Mouse (Mus musculus) midbrain, embryonic 11.5 days (tissue): ENCODE data around the gene Taf6l. TPM values are rescaled to one million over a fixed set of nuclear protein-coding genes. Genes with fewer than 3 reads are reported as not detected.

ENCODE experiments used
- ATAC-seq: fragments of 200-750 bp; cut with Nextera tagmentation; 2 replicates; pipeline ENCODE4 v1.8.0; 2017; ENCODE audit warnings: moderate TSS enrichment, moderate library complexity; ENCODE audit not compliant: low FRiP score
- DNase-seq: peaks from one replicate; pipeline ENCODE4 v3.0.0; 2015; ENCODE audit warnings: low spot score; ENCODE audit errors: missing footprints
- H3K27ac ChIP-seq: fragments of 300-500 bp; sonication (generic); 2 replicates; pipeline ENCODE4 v1.5.1; 2014; ENCODE audit warnings: low read depth, low read length
- H3K27me3 ChIP-seq: fragments of 300-500 bp; sonication (generic); 2 replicates; pipeline ENCODE4 v1.6.1; 2014; ENCODE audit warnings: mild to moderate bottlenecking, low read length, moderate library complexity, mixed read lengths; ENCODE audit not compliant: control insufficient read depth, insufficient read depth
- H3K36me3 ChIP-seq: fragments of 300-500 bp; sonication (generic); 2 replicates; pipeline ENCODE4 v1.6.1; 2014; ENCODE audit warnings: mild to moderate bottlenecking, low read length, moderate library complexity, mixed read lengths; ENCODE audit not compliant: control insufficient read depth, insufficient read depth
- H3K4me1 ChIP-seq: fragments of 300-500 bp; sonication (generic); 2 replicates; pipeline ENCODE4 v1.6.1; 2014; ENCODE audit warnings: low read length; ENCODE audit not compliant: control insufficient read depth, insufficient read depth
- H3K4me2 ChIP-seq: fragments of 300-500 bp; sonication (generic); 2 replicates; pipeline ENCODE4 v1.6.1; 2014; ENCODE audit warnings: mild to moderate bottlenecking, moderate library complexity
- H3K4me3 ChIP-seq: fragments of 300-500 bp; sonication (generic); 2 replicates; pipeline ENCODE4 v1.5.1; 2014; ENCODE audit warnings: low read depth, low read length
- H3K9ac ChIP-seq: fragments of 300-500 bp; sonication (generic); 2 replicates; pipeline ENCODE4 v1.6.1; 2014; ENCODE audit warnings: low read length
- H3K9me3 ChIP-seq: fragments of 300-500 bp; sonication (generic); 2 replicates; pipeline ENCODE4 v1.6.1; 2016; ENCODE audit warnings: low read length; ENCODE audit not compliant: control insufficient read depth
- WGBS: fragments of 180-500 bp; shearing (Covaris S2); extraction: QIAGEN DNeasy Blood & Tissue Kit; methylation state at CpG from one replicate; pipeline ENCODE4 v1.1.7; 2014; 5-methylcytosine and 5-hydroxymethylcytosine counted together
- polyA plus RNA-seq: library from polyadenylated mRNA; unstranded; fragments of >200 nt; fragmentation: Nextera tagmentation; extraction: Ambion mirVana; gene quantifications from 2 replicates; pipeline ENCODE4 v1.2.1, GENCODE M21; 2014

The Taf6l gene
- polyA plus RNA-seq, 1 experiment from 2014 or later, result 19.6 TPM

- Histone ChIP-seq H3K27ac (0 out of 2 replicates have a peak overlapping the region, but pooled peaks have one; percentile 2), H3K4me2 (peak overlapping the region; percentile 98), H3K36me3 (peaks cover 15% of the 10 kb centered on the region), H3K9ac (peak overlapping the region; percentile 92; the same call in 1 of the 2 replicates), H3K27me3 (no peaks in the 10 kb centered on the region), H3K9me3 (no peaks in the 10 kb centered on the region), H3K4me1 (peaks cover 29% of the 10 kb centered on the region), H3K4me3 (peak overlapping the region; percentile 74)
- 62% methylated on average over 6 of the region's 6 CpGs for WGBS
- no peak for ATAC-seq
- no peak for DNase-seq
These were observed 12.8 kb downstream of the Taf6l start for GRCm38 (mm10) chr19:8773409-8773808.

GRCm38 (mm10) chr19:8772996-8773395 lies 13.2 kb downstream of the Taf6l start:
- Histone ChIP-seq H3K36me3 (peaks cover 18% of the 10 kb centered on the region), H3K4me3 (peak overlapping the region; percentile 74; the same call in 1 of the 2 replicates), H3K4me2 (peak overlapping the region; percentile 98; the same call in 1 of the 2 replicates), H3K27ac (no peak overlapping the region), H3K4me1 (peaks cover 29% of the 10 kb centered on the region), H3K27me3 (no peaks in the 10 kb centered on the region), H3K9ac (peak overlapping the region; percentile 92; the same call in 1 of the 2 replicates), H3K9me3 (no peaks in the 10 kb centered on the region)
- ATAC-seq, result no peak
- no peak for DNase-seq
- 88% methylated on average over 5 of the region's 5 CpGs for WGBS

DNA sequence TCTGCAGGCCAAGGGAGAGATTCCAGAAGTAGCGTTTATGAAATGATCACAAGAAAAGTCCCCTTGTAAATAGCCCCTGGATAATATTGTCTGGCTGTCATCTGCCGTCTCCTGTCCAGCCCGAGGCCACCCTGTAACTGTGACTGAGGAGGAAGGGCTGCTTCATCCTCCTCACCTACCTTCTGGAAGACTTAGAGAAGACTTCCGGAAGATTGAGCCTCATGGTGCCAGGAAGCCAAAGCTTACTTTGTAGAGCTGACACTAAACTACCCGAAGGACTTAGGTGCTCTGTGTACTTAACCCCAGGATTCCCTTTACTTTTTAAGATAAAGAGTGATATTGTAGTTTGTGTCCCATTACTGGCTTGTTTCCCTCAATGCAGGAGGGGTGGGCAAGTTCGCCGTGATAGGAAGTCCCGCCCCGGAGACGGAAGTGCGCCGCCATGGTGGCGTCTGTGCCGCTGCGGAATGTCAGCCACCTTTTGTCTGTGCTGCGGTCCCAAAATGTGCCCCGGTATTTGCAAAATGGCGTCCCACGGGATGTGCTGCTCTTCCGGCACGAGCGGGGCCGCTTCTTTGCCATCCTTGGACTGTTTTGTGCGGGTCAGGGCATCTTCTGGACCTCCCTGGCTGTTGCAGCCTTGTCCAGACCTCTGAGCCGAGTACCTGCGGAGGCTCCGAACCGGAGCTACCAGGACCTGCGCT lies 15.5 kb downstream of the Taf6l start, which contains the start of gene Tmem223:
Tmem223 (plus strand) TSS at position 430 of the 704 bp plus-strand sequence.
- peak within 1 kb of the TSS; percentile 98 for H3K9ac ChIP-seq
- 23% methylated on average over 29 of the region's 29 CpGs for WGBS
- no peaks in the 10 kb centered on the region for H3K27me3 ChIP-seq
- peak; percentile 97 for DNase-seq
- peak within 1 kb of the TSS; percentile 89 for H3K4me3 ChIP-seq
- peak within 1 kb of the TSS; percentile 83 for H3K4me2 ChIP-seq
- ATAC-seq, result peak; percentile 53
- peaks cover 39% of the 10 kb centered on the region for H3K36me3 ChIP-seq
- peaks cover 29% of the 10 kb centered on the region for H3K4me1 ChIP-seq
- H3K27ac ChIP-seq, result peak within 1 kb of the TSS; percentile 77
- H3K9me3 ChIP-seq, result no peaks in the 10 kb centered on the region

GRCm38 (mm10) chr19:8765562-8765961 lies 20.7 kb downstream of the Taf6l start:
- DNase-seq, result no peak
- H3K27ac ChIP-seq, result no peak overlapping the region
- H3K9me3 ChIP-seq, result no peaks in the 10 kb centered on the region
- H3K36me3 ChIP-seq, result peaks cover 66% of the 10 kb centered on the region
- H3K4me2 ChIP-seq, result no peak overlapping the region
- WGBS, result 96% methylated on average over 9 of the region's 9 CpGs
- peaks cover 4% of the 10 kb centered on the region for H3K4me1 ChIP-seq
- ATAC-seq, result no peak
- H3K27me3 ChIP-seq, result no peaks in the 10 kb centered on the region
- H3K4me3 ChIP-seq, result no peak overlapping the region
- H3K9ac ChIP-seq, result no peak overlapping the region

DNA sequence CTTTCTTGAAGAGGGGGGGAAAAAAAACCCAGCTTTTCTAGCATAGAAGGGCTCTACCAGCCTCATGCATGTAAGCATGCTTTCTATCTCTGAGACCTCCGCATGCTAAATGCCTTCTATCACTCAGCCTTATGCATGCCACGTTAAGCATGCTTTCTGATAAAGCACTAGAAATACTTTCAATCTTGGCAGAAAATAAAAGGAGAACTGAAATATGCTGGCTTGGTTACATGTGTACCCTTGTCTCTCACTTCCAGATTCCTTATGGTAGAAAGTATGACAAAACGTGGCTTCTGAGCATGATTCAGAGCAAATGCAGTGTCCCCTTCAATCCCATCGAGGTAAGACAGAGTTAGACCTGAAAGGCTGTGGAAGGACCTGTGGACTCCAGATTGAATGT lies 22.9 kb downstream of the Taf6l start:
- H3K9me3 ChIP-seq, result no peaks in the 10 kb centered on the region
- no peak for ATAC-seq
- no peaks in the 10 kb centered on the region for H3K27me3 ChIP-seq
- H3K36me3 ChIP-seq, result peaks cover 54% of the 10 kb centered on the region
- no peak overlapping the region for H3K4me2 ChIP-seq
- no peak overlapping the region for H3K9ac ChIP-seq
- H3K4me1 ChIP-seq, result peaks cover 2% of the 10 kb centered on the region
- H3K27ac ChIP-seq, result no peak overlapping the region
- no peak for DNase-seq
- WGBS, result 96% methylated on average over 4 of the region's 4 CpGs
- H3K4me3 ChIP-seq, result no peak overlapping the region

DNA sequence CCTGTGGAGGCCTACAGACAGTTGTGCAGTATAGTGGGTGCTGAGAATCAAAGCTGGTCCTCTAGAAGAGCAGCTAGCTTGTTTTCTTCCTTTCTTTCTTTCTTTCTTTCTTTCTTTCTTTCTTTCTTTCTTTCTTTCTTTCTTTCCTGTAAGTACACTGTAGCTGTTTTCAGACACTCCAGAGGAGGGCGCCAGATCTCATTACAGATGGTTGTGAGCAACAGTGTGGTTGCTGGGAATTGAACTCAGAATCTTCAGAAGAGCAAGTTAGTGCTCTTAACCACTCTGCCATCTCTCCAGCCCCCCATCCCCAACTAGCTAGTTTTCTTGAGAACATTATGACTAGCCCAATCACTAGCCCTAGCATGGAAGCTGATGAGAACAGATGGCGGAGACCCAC lies 25.5 kb downstream of the Taf6l start:
- peaks cover 30% of the 10 kb centered on the region for H3K36me3 ChIP-seq
- ATAC-seq (no peak), DNase-seq (no peak)
- peaks cover 10% of the 10 kb centered on the region for H3K4me1 ChIP-seq
- 92% methylated on average over 2 of the region's 2 CpGs for WGBS
- H3K9ac ChIP-seq, result no peak overlapping the region
- H3K4me2 ChIP-seq, result no peak overlapping the region
- H3K4me3 ChIP-seq, result no peak overlapping the region
- no peaks in the 10 kb centered on the region for H3K9me3 ChIP-seq
- H3K27me3 ChIP-seq, result no peaks in the 10 kb centered on the region
- H3K27ac ChIP-seq, result no peak overlapping the region

GRCm38 (mm10) chr19:8758899-8759298 lies 27.3 kb downstream of the Taf6l start:
- ATAC-seq (no peak), DNase-seq (no peak)
- Histone ChIP-seq H3K9me3 (no peaks in the 10 kb centered on the region), H3K4me2 (no peak overlapping the region), H3K27ac (no peak overlapping the region), H3K4me3 (no peak overlapping the region), H3K9ac (no peak overlapping the region), H3K27me3 (no peaks in the 10 kb centered on the region), H3K4me1 (peaks cover 10% of the 10 kb centered on the region), H3K36me3 (peaks cover 19% of the 10 kb centered on the region)
- WGBS, result 89% methylated on average over 2 of the region's 2 CpGs

GRCm38 (mm10) chr19:8757471-8757998 lies 28.7 kb downstream of the Taf6l start:
- Histone ChIP-seq H3K27me3 (no peaks in the 10 kb centered on the region), H3K9me3 (no peaks in the 10 kb centered on the region), H3K36me3 (peaks cover 14% of the 10 kb centered on the region), H3K9ac (peak overlapping the region; percentile 90), H3K4me2 (peak overlapping the region; percentile 85), H3K4me3 (peak overlapping the region; percentile 93), H3K27ac (peak overlapping the region; percentile 75), H3K4me1 (peaks cover 10% of the 10 kb centered on the region)
- DNase-seq (no peak), ATAC-seq (no peak)
- WGBS, result 9% methylated on average over 14 of the region's 14 CpGs

GRCm38 (mm10) chr19:8756635-8757387 lies 29.4 kb downstream of the Taf6l start, which contains the start of gene Nxf1:
TSS of gene Nxf1 (plus strand) at chr19:8757073.
- ATAC-seq (peak; percentile 97), DNase-seq (peak; percentile 99)
- peak within 1 kb of the TSS; percentile 90 for H3K9ac ChIP-seq
- peaks cover 10% of the 10 kb centered on the region for H3K4me1 ChIP-seq
- H3K9me3 ChIP-seq, result no peaks in the 10 kb centered on the region
- no peaks in the 10 kb centered on the region for H3K27me3 ChIP-seq
- peak within 1 kb of the TSS; percentile 75 for H3K27ac ChIP-seq
- peak within 1 kb of the TSS; percentile 93 for H3K4me3 ChIP-seq
- H3K36me3 ChIP-seq, result peaks cover 15% of the 10 kb centered on the region
- peak within 1 kb of the TSS; percentile 85 for H3K4me2 ChIP-seq
- under 1% methylated on average over 74 of the region's 75 CpGs for WGBS
